Mouse (Mus musculus): Measurements from ENCODE around the gene Dis3. TPM values are rescaled to one million over a fixed set of nuclear protein-coding genes. Genes with fewer than 3 reads are reported as not detected.
"Not testable (repeated sequence)": the region's sequence is repeated elsewhere in the genome, so short reads cannot be mapped to it uniquely, and the experiment has no call there.

The Dis3 gene
- total RNA-seq, 1 experiment from 2014 or later, result 75.0 TPM

GRCm38 (mm10) chr14:99071146-99071545 lies 28.4 kb downstream of the Dis3 start:
- ATAC-seq (replicated peaks; ENCODE audit: low read depth, poor library complexity, severe bottlenecking), result no peak

- ATAC-seq (replicated peaks; ENCODE audit: low read depth, poor library complexity, severe bottlenecking), result no peak
Measured at GRCm38 (mm10) chr14:99063091-99063490, 36.5 kb downstream of the Dis3 start.

- ATAC-seq (replicated peaks; ENCODE audit: low read depth, poor library complexity, severe bottlenecking), result peak; percentile 52
Measured at GRCm38 (mm10) chr14:99060616-99061015, 39.0 kb downstream of the Dis3 start.

GRCm38 (mm10) chr14:99058959-99059586 lies 40.5 kb downstream of the Dis3 start:
- no peak for ATAC-seq (replicated peaks; ENCODE audit: low read depth, poor library complexity, severe bottlenecking)

- peak; percentile 35 for ATAC-seq (replicated peaks; ENCODE audit: low read depth, poor library complexity, severe bottlenecking)
Measured at GRCm38 (mm10) chr14:99046782-99047181, 52.8 kb downstream of the Dis3 start.

- peak; percentile 78 for ATAC-seq (replicated peaks; ENCODE audit: low read depth, poor library complexity, severe bottlenecking)
Measured at GRCm38 (mm10) chr14:99046031-99046781, 53.4 kb downstream of the Dis3 start, which contains the start of the genes Mzt1 and Bora. TSS of gene Mzt1 (minus strand) at chr14:99046134. TSS of gene Bora (plus strand) at chr14:99046222.

GRCm38 (mm10) chr14:99045378-99046030 lies 54.1 kb downstream of the Dis3 start:
- peak; percentile 23 for ATAC-seq (replicated peaks; ENCODE audit: low read depth, poor library complexity, severe bottlenecking)

- peak; percentile 38 for ATAC-seq (replicated peaks; ENCODE audit: low read depth, poor library complexity, severe bottlenecking)
Measured at GRCm38 (mm10) chr14:99044718-99045117, 54.9 kb downstream of the Dis3 start.

- ATAC-seq (replicated peaks; ENCODE audit: low read depth, poor library complexity, severe bottlenecking), result no peak
Measured at GRCm38 (mm10) chr14:99044096-99044495, 55.5 kb downstream of the Dis3 start.

GRCm38 (mm10) chr14:99043499-99043898 lies 56.1 kb downstream of the Dis3 start:
- no peak for ATAC-seq (replicated peaks; ENCODE audit: low read depth, poor library complexity, severe bottlenecking)

- no peak for ATAC-seq (replicated peaks; ENCODE audit: low read depth, poor library complexity, severe bottlenecking)
Measured at GRCm38 (mm10) chr14:99041416-99041815, 58.2 kb downstream of the Dis3 start.

GRCm38 (mm10) chr14:99039308-99039707 lies 60.3 kb downstream of the Dis3 start:
- ATAC-seq (replicated peaks; ENCODE audit: low read depth, poor library complexity, severe bottlenecking), result not testable (repeated sequence)

GRCm38 (mm10) chr14:99037703-99038102 lies 61.9 kb downstream of the Dis3 start:
- ATAC-seq (replicated peaks; ENCODE audit: low read depth, poor library complexity, severe bottlenecking), result peak; percentile 26; the same call in 1 of the 2 replicates

GRCm38 (mm10) chr14:99036039-99036438 lies 63.5 kb downstream of the Dis3 start:
- ATAC-seq (replicated peaks; ENCODE audit: low read depth, poor library complexity, severe bottlenecking), result no peak

GRCm38 (mm10) chr14:99034851-99035250 lies 64.7 kb downstream of the Dis3 start:
- ATAC-seq (replicated peaks; ENCODE audit: low read depth, poor library complexity, severe bottlenecking), result not testable (repeated sequence)

GRCm38 (mm10) chr14:99032596-99032995 lies 67.0 kb downstream of the Dis3 start:
- 0 out of 2 replicates have a peak, but pooled peaks have one; percentile 18 for ATAC-seq (replicated peaks; ENCODE audit: low read depth, poor library complexity, severe bottlenecking)

GRCm38 (mm10) chr14:99031337-99031873 lies 68.2 kb downstream of the Dis3 start:
- no peak for ATAC-seq (replicated peaks; ENCODE audit: low read depth, poor library complexity, severe bottlenecking)

GRCm38 (mm10) chr14:99029987-99030386 lies 69.6 kb downstream of the Dis3 start:
- no peak for ATAC-seq (replicated peaks; ENCODE audit: low read depth, poor library complexity, severe bottlenecking)
